10 mouse cellular contexts compared by ENCODE assay signal in the genomic region with DNA sequence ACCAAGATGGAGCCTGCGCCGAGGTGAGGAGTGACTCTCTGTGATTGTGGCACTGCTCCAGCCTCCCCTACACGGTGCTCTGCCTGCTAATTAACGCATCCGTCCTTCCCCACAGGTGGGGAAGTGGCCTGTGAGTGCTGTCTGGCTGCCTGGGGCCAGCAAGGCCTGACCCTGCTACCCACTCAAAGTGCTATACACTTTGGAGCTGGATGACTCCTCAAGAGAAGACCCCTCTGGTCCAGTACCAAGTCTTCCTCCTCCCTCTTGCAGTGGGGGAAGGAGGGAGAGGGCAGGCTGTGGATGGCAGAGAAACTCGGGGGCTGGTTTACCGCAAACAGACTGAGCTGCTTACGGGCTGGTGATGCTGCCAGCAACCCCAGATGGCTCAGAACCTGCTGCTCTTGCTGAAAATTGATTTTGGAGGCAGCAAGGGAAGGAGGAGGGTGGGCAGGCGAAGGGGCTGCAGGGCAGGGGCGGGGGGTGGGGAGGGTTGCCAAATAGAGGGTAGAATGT.
DNase-seq lines count a peak whose midpoint lies in the region; ATAC-seq and TF ChIP-seq lines count a peak whose summit lies in the region.
"Had no signal": no experiment of that assay in that cellular context is flagged by ENCODE, and none has a peak within 500 bp of the region (broad histone marks: within the 10 kb centered on the region; RNA-seq: fewer than 3 reads in every experiment).

No protein-coding gene starts in this region.

- no peak for ATAC-seq in megakaryocyte progenitor cell, adult 5-6 weeks (replicated peaks; ENCODE audit: poor library complexity)
- ATAC-seq in CD4-positive, CD25-positive, alpha-beta regulatory T cell, adult 4 months: no peak
- ATAC-seq: intestine, embryonic 15.5 days had no signal

- intact Hi-C loops in left cerebral cortex, postnatal 10 days (cut with DNase I): no loop called here

- peak; percentile 91 for DNase-seq in brain, embryonic 14.5 days (ENCODE audit: low read depth)
- DNase-seq in cerebellum, adult 11-12 months: peak; percentile 80
- DNase-seq in frontal cortex, postnatal 36 days (ENCODE audit: low spot score in 2 of 2): peak; percentile 19 to 26
- DNase-seq in left cerebral cortex, postnatal 10 days (ENCODE audit: extremely low spot score in 1 of 2, low spot score in 2 of 2): peak; percentile 37 to 40
- DNase-seq in lung, adult 18-20 months: no peak
- no peak for DNase-seq in urinary bladder, postnatal 14 days (ENCODE audit: low spot score)
- DNase-seq: adrenal gland, adult 8-10 months had no signal

- TF ChIP-seq CTCF in brain, embryonic 14.5 days (IDR thresholded peaks at IDR 0.05; ENCODE audit: borderline replicate concordance, extremely low read depth, insufficient read depth, insufficient read length): no peak

- no peak for TF ChIP-seq POLR2A in brain, embryonic 14.5 days (IDR thresholded peaks at IDR 0.05; ENCODE audit: borderline replicate concordance, extremely low read depth, insufficient read depth, insufficient read length, poor library complexity, severe bottlenecking)

Comparison
In these comparisons a context has a peak if more than half of its experiments do, and no peak if none do; other contexts are left out.
1. DNase-seq: peak in brain, embryonic 14.5 days (single experiment), cerebellum, adult 11-12 months (single experiment), frontal cortex, postnatal 36 days (2 of 2) and left cerebral cortex, postnatal 10 days (2 of 2); none in lung, adult 18-20 months (0 of 2) and urinary bladder, postnatal 14 days (single experiment).